Mouse (Mus musculus): Measurements from ENCODE around the gene Tbca. TPM values are rescaled to one million over a fixed set of nuclear protein-coding genes. Genes with fewer than 3 reads are reported as not detected.
A peak's percentile ranks its signal among the peaks of the same experiment; 100 is the strongest.

The Tbca gene
- polyA plus RNA-seq, 1 experiment: 320 TPM

DNA sequence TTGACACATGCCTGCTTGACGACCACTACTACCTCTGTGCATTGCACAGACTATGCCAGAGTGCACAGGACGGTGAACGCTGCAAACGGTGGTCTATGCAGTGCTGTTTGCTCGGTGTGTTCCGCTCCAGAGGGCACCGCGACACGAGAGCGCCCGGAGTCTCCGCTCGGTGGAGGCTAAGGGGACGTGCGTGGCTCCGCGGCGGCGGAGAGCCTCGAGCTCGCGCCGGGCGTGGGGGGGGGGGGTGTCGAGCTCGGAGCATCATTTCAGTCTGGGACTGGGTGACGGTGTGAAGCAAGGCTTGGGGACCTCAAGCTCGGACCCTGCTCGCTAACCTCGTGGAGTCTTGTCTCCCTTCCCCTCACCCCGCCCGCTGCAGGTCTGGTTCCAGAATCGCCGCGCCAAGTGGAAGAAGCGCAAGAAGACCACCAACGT lies 94.0 kb downstream of the Tbca start:
- peak; percentile 37 for DNase-seq (ENCODE audit: low read depth)
- no peak for TF ChIP-seq POLR2A (IDR thresholded peaks at IDR 0.05; ENCODE audit: borderline replicate concordance, extremely low read depth, insufficient read depth, insufficient read length, poor library complexity, severe bottlenecking)
- TF ChIP-seq CTCF (IDR thresholded peaks at IDR 0.05; ENCODE audit: borderline replicate concordance, extremely low read depth, insufficient read depth, insufficient read length): no peak

DNA sequence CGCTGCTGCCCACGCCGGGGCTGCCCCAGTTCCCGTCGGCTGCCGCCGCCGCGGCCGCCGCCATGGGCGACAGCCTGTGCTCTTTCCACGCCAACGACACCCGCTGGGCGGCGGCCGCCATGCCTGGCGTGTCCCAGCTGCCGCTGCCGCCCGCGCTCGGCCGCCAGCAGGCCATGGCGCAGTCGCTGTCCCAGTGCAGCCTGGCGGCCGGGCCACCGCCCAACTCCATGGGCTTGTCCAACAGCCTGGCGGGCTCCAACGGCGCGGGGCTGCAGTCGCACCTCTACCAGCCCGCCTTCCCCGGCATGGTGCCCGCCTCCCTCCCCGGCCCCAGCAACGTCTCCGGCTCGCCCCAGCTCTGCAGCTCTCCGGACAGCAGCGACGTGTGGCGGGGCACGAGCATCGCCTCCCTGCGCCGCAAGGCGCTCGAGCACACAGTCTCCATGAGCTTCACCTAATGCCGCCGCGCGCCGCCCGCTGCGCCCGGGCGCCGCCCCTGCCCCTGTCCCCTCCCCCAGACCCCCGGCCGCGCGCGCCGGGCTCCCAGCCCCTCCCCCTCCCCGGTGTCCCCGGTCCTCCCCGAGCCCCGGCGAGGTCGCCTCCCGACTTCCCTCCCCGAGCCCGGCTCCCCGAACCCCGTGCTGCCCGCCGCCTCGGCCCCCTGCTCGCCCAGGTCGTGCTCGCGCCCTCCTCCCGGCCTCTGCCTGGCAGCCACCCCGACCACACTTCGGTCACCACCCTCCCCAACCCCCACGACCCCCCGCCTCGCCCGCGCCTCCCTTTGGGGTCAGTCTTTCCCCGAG lies 94.7 kb downstream of the Tbca start:
- peak; percentile 71 for DNase-seq (ENCODE audit: low read depth)
- no peak for TF ChIP-seq POLR2A (IDR thresholded peaks at IDR 0.05; ENCODE audit: borderline replicate concordance, extremely low read depth, insufficient read depth, insufficient read length, poor library complexity, severe bottlenecking)
- no peak for TF ChIP-seq CTCF (IDR thresholded peaks at IDR 0.05; ENCODE audit: borderline replicate concordance, extremely low read depth, insufficient read depth, insufficient read length)

DNA sequence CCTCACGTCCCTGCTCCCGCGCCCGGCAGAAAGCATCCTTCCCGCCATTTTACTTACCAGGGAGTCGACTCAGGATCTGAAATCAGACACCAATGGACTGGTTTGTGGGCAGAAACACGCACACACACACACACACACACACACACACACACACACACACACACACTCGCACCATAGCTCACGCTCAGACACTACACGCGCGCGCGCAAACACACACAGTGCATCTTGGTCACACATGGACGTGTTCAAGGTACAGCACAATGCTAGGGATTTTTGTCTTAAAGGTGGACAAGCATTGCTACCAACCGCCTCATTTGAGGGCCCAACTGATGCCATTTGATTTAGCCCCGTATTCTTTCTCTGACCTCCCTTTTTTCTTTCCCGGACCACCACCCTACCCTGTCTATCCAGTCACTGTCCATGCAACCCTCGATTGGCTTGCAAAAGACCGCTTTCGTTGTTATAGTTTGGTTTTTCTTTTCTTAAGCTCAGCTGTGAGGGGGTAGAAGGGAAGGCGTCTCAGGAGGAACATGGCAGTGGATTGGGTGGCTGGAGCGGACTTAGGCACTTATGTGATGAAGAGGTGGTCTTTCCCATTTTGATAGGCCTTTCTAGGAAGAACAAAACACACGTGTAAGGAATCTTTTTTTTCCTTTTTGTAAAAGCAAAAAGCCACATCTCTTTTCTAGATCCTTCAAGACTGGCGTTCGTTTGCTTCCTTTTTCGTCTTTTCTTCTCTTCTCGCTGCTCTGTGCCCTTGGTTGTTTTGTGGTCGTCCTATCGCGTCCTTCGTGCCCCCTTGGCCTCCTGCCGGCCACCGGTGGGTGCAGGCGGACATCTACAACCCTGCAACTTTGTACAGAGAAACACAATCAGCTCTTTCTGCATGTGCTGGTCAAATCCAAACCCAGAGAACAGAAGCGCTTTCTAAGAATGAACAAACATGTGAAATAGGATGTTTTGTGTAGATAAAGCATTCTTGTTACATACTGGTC lies 95.6 kb downstream of the Tbca start:
- TF ChIP-seq CTCF (IDR thresholded peaks at IDR 0.05; ENCODE audit: borderline replicate concordance, extremely low read depth, insufficient read depth, insufficient read length) (no peak), POLR2A (IDR thresholded peaks at IDR 0.05; ENCODE audit: borderline replicate concordance, extremely low read depth, insufficient read depth, insufficient read length, poor library complexity, severe bottlenecking) (no peak)

DNA sequence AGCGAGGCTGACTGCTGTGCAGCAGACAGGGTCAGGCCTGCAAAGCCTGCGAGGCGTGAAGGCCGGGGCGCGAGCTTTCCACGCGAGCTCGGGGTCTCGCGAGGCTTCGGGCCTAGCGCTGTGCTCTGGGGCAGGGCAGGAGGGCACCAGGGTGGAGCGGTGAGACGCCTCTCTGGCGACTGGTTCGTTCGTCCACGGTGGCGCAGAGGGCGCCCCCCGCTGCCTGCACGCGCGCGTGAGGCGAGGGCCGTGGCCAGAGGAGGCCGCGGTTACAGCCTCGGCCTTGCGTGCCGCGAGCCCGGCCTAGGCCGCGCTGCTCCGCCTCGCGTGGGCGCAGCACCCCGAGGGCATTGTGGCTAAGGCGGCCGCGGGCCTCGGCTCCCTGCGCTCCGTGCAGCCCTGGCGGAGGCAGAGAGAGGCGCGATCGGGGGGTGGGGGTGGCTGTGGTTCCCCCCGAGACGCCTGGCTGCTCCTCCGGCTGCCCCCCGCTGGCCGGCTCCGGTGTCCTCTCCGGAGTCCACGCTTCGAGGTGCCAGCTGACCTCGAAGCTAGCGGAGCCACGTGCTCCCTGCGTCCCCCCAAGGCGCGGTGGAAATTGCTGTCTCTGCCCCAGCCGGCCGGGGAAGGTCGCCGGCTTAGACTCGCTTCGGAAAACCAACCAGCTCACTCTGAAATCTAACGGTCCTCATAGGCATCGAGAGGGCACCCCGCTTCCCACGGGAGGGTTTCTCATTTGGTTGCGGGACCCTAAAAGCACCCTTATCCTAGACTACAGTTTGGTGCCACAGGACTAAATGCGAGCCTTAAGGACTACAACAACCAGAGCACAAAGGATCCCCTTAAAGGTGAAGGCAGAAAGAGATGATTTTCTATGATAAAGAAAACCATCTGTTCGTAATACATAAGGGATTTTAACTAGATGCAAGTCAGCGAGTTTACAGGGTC lies 96.9 kb downstream of the Tbca start:
- peak; percentile 40 for DNase-seq (ENCODE audit: low read depth)
- no peak for TF ChIP-seq CTCF (IDR thresholded peaks at IDR 0.05; ENCODE audit: borderline replicate concordance, extremely low read depth, insufficient read depth, insufficient read length)
- TF ChIP-seq POLR2A (IDR thresholded peaks at IDR 0.05; ENCODE audit: borderline replicate concordance, extremely low read depth, insufficient read depth, insufficient read length, poor library complexity, severe bottlenecking): no peak

More for the DNA sequence above, 95.6 kb downstream of the Tbca start:
- peak; percentile 76 for DNase-seq (ENCODE audit: low read depth)

Other genes with a start within 250 kb of the Tbca start
- gene Otp, start 86.7 kb downstream of the Tbca start, polyA plus RNA-seq (2012; rRNA removed): 19.3 and 42.9 TPM in 2 replicates
- 19.4 and 22.9 TPM in 2 replicates for gene Wdr41, start 187.4 kb downstream of the Tbca start, polyA plus RNA-seq (2012; rRNA removed)